ENCODE assay signal across 7 mouse cellular contexts in the genomic region with DNA sequence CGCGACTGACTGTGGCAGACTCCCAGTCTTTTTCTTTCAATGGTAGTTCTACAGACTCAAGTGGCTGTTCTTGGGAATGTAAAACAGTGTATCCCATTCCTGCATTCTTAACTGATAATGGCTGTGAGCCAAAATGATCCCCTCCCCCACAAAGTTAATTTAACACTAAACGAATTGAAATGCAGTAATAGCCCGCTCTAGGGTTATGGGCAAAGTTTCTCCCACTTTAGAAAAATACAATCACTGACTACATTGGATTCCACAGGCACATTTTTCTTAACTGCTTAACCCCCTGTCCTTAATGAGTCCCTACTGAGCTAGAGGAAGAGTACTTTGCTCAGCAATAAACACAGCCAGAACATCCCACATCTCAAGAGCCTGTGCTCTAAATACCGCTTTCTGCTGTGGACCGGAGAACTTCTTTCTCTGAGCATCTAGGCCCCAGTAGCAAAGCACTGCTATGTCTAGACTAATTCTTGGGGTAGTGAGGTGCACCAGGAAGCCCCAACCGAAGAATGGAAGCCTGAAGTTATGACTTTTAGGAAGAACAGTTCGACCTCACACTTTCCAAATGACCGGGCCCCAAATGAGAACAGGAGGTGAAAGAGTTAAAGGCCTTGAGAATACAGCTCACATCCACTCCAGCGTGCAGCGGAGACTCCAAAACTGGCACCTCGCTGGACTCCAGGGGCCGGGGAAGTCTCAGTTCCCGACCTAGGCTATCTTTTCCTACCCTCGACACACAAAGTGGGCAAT. TPM values are rescaled to one million over a fixed set of nuclear protein-coding genes. Genes with fewer than 3 reads are reported as not detected.
DNase-seq lines count a peak whose midpoint lies in the region; ATAC-seq and TF ChIP-seq lines count a peak whose summit lies in the region.

No protein-coding gene starts in this region.

- H3K4me3 ChIP-seq in lung, postnatal 0 days (ENCODE audit: low read depth, low read length): peak overlapping the region; percentile 80
- peak overlapping the region; percentile 78 for H3K4me3 ChIP-seq in hindbrain, embryonic 14.5 days (replicated peaks; ENCODE audit: low read length)
- peak overlapping the region; percentile 85 for H3K4me3 ChIP-seq in liver, embryonic 16.5 days (ENCODE audit: low read depth, low read length)

- H3K4me1 ChIP-seq in lung, postnatal 0 days (ENCODE audit: insufficient read depth, low read depth, low read length): peaks cover 32% of the 10 kb centered on the region
- peaks cover 17% of the 10 kb centered on the region for H3K4me1 ChIP-seq in hindbrain, embryonic 14.5 days (replicated peaks; ENCODE audit: control insufficient read depth, insufficient read depth, low read length)
- peaks cover 29% of the 10 kb centered on the region for H3K4me1 ChIP-seq in liver, embryonic 16.5 days (ENCODE audit: control insufficient read depth, low read depth, low read length)

- TF ChIP-seq CTCF in lung, postnatal 0 days (IDR thresholded peaks at IDR 0.05): no peak
- TF ChIP-seq CTCF in brain, embryonic 14.5 days (IDR thresholded peaks at IDR 0.05; ENCODE audit: borderline replicate concordance, extremely low read depth, insufficient read depth, insufficient read length): no peak

- TF ChIP-seq POLR2A in brain, embryonic 14.5 days (IDR thresholded peaks at IDR 0.05; ENCODE audit: borderline replicate concordance, extremely low read depth, insufficient read depth, insufficient read length, poor library complexity, severe bottlenecking): no peak

- no peaks in the 10 kb centered on the region for H3K36me3 ChIP-seq in lung, postnatal 0 days (ENCODE audit: insufficient read depth, low read length)
- peaks cover 11% of the 10 kb centered on the region for H3K36me3 ChIP-seq in hindbrain, embryonic 14.5 days (replicated peaks; ENCODE audit: control insufficient read depth, insufficient read depth)
- no peaks in the 10 kb centered on the region; the same call in 1 of the 2 replicates for H3K36me3 ChIP-seq in liver, embryonic 16.5 days (ENCODE audit: control insufficient read depth, insufficient read depth)

- 6% methylated on average over 15 of the region's 15 CpGs for WGBS in lung, postnatal 0 days
- 11% methylated on average over 15 of the region's 15 CpGs for WGBS in hindbrain, embryonic 14.5 days
- 11% methylated on average over 15 of the region's 15 CpGs for WGBS in liver, embryonic 16.5 days (ENCODE audit: insufficient replicate concordance)

- DNase-seq in lung, postnatal 0 days (ENCODE audit: low spot score): no peak
- DNase-seq in lung, postnatal 25 days (ENCODE audit: low spot score): no peak
- DNase-seq in brain, embryonic 14.5 days (ENCODE audit: low read depth): peak; percentile 51
- DNase-seq in hindbrain, embryonic 14.5 days (ENCODE audit: low spot score): peak; percentile 46
- DNase-seq in gastrocnemius, postnatal 25 days: no peak
- DNase-seq in frontal cortex, adult 2 months (ENCODE audit: extremely low spot score in 1 of 2, low spot score in 1 of 2): no peak

- peak; percentile 2 for ATAC-seq in lung, postnatal 0 days
- ATAC-seq in hindbrain, embryonic 14.5 days (ENCODE audit: low FRiP score): peak; percentile 4; the same call in 1 of the 2 replicates
- no peak for ATAC-seq in liver, embryonic 16.5 days (ENCODE audit: low read depth)

- no peaks in the 10 kb centered on the region for H3K9me3 ChIP-seq in lung, postnatal 0 days (ENCODE audit: low read length)
- no peaks in the 10 kb centered on the region for H3K9me3 ChIP-seq in hindbrain, embryonic 14.5 days (ENCODE audit: control insufficient read depth, low read length)
- no peaks in the 10 kb centered on the region for H3K9me3 ChIP-seq in liver, embryonic 16.5 days (replicated peaks; ENCODE audit: control insufficient read depth, low read length)

- no peak for TF ChIP-seq EP300 in lung, postnatal 0 days (IDR thresholded peaks at IDR 0.05)

- peak overlapping the region; percentile 86 for H3K9ac ChIP-seq in lung, postnatal 0 days (replicated peaks; ENCODE audit: low read depth)
- H3K9ac ChIP-seq in hindbrain, embryonic 14.5 days: peak overlapping the region; percentile 83
- H3K9ac ChIP-seq in liver, embryonic 16.5 days (ENCODE audit: low read depth, low read length): peak overlapping the region; percentile 88

- H3K4me2 ChIP-seq in lung, postnatal 0 days (replicated peaks; ENCODE audit: low read depth, low read length): peak overlapping the region; percentile 97
- H3K4me2 ChIP-seq in hindbrain, embryonic 14.5 days (replicated peaks): peak overlapping the region; percentile 81
- H3K4me2 ChIP-seq in liver, embryonic 16.5 days (ENCODE audit: low read depth, low read length): peak overlapping the region; percentile 99

- H3K27me3 ChIP-seq in lung, postnatal 0 days (replicated peaks; ENCODE audit: insufficient read depth, low read length): no peaks in the 10 kb centered on the region
- no peaks in the 10 kb centered on the region for H3K27me3 ChIP-seq in hindbrain, embryonic 14.5 days (ENCODE audit: control insufficient read depth, insufficient read depth, low read length)
- H3K27me3 ChIP-seq in liver, embryonic 16.5 days (ENCODE audit: control insufficient read depth, insufficient read depth, low read depth, low read length): no peaks in the 10 kb centered on the region; the same call in 1 of the 2 replicates

- peak overlapping the region; percentile 96 for H3K27ac ChIP-seq in lung, postnatal 0 days (ENCODE audit: low read length)
- H3K27ac ChIP-seq in hindbrain, embryonic 14.5 days: peak overlapping the region; percentile 78
- peak overlapping the region; percentile 89 for H3K27ac ChIP-seq in liver, embryonic 16.5 days (ENCODE audit: low read length)

RNA-seq across cellular contexts. Expression of gene Txndc5, which starts 1.4 kb away (rescaled TPM):
- polyA plus RNA-seq in lung, postnatal 0 days (2015; fragmentation: Nextera tagmentation; extraction: Ambion mirVana): 145 and 151 TPM in 2 replicates
- polyA plus RNA-seq in brain, embryonic 14.5 days (2012; rRNA removed): 35.7 and 59.6 TPM in 2 replicates
- 102 and 108 TPM in 2 replicates for polyA plus RNA-seq in hindbrain, embryonic 14.5 days (2014; fragmentation: Nextera tagmentation; extraction: Ambion mirVana)
- 77.9 and 87.3 TPM in 2 replicates for polyA plus RNA-seq in liver, embryonic 16.5 days (2015; fragmentation: Nextera tagmentation; extraction: Ambion mirVana)
- total RNA-seq in gastrocnemius, postnatal 25 days (2021): 10 to 100 TPM; 26.5 to 34.9 TPM
- 37.8 and 38.7 TPM in 2 replicates for polyA plus RNA-seq in frontal cortex, adult 2 months (2012; rRNA removed)

Comparison
In these comparisons a context has a peak if more than half of its experiments do, and no peak if none do; other contexts are left out.
1. DNase-seq: peak in brain, embryonic 14.5 days (single experiment) and hindbrain, embryonic 14.5 days (single experiment); none in lung, postnatal 0 days (single experiment), lung, postnatal 25 days (single experiment), gastrocnemius, postnatal 25 days (single experiment) and frontal cortex, adult 2 months (0 of 2).
2. Peak in every context shown above with its lines, with median percentiles within 50 percentile points of each other: H3K27ac ChIP-seq, H3K4me2 ChIP-seq, H3K4me3 ChIP-seq and H3K9ac ChIP-seq.